Mouse (Mus musculus): ENCODE results near the gene Tanc1. TPM values are rescaled to one million over a fixed set of nuclear protein-coding genes. Genes with fewer than 3 reads are reported as not detected.
"Not testable (repeated sequence)": the region's sequence is repeated elsewhere in the genome, so short reads cannot be mapped to it uniquely, and the experiment has no call there.

Gene Tanc1
- 6.9 TPM in 1 of 2 replicates, not detected in the other for total RNA-seq (2014; fragmentation: Nextera tagmentation)
- 0.12 and 0.49 TPM in 2 replicates for total RNA-seq (2017)
- 0.03 TPM in 2 replicates for polyA plus RNA-seq (2012)

GRCm38 (mm10) chr2:59611831-59612732, at the start of gene Tanc1:
TSS of gene Tanc1 (plus strand) at chr2:59612042.
- no peaks in the 10 kb centered on the region for H3K9me3 ChIP-seq (replicated peaks)
- H3K4me3 ChIP-seq (ENCODE audit: low read depth, low read length): no peak within 1 kb of the TSS
- no peak for ATAC-seq (ENCODE audit: extremely low read depth, insufficient number of reproducible peaks, low FRiP score, poor library complexity, severe bottlenecking)
- H3K4me1 ChIP-seq (ENCODE audit: insufficient read depth, low read depth, low read length): no peaks in the 10 kb centered on the region
- no peak for DNase-seq (ENCODE audit: low spot score)
- TF ChIP-seq GATA2 (IDR thresholded peaks at IDR 0.05; ENCODE audit: borderline replicate concordance, low read depth, low read length) (no peak), TAL1 (conservative IDR thresholded peaks at IDR 0.05; ENCODE audit: low read depth, low read length) (no peak), CTCF (IDR thresholded peaks at IDR 0.05; ENCODE audit: low read depth, low read length) (no peak)
- H3K36me3 ChIP-seq (replicated peaks): no peaks in the 10 kb centered on the region
- peaks cover 16% of the 10 kb centered on the region for H3K27me3 ChIP-seq (ENCODE audit: insufficient read depth, low read length)

- DNase-seq (ENCODE audit: low spot score) (no peak), ATAC-seq (ENCODE audit: extremely low read depth, insufficient number of reproducible peaks, low FRiP score, poor library complexity, severe bottlenecking) (no peak)
- Histone ChIP-seq H3K9me3 (replicated peaks) (no peaks in the 10 kb centered on the region), H3K4me3 (ENCODE audit: low read depth, low read length) (no peak overlapping the region), H3K4me1 (ENCODE audit: insufficient read depth, low read depth, low read length) (no peaks in the 10 kb centered on the region), H3K36me3 (replicated peaks) (no peaks in the 10 kb centered on the region), H3K27me3 (ENCODE audit: insufficient read depth, low read length) (no peaks in the 10 kb centered on the region)
- TF ChIP-seq GATA2 (IDR thresholded peaks at IDR 0.05; ENCODE audit: borderline replicate concordance, low read depth, low read length) (no peak), POLR2AphosphoS5 (IDR thresholded peaks at IDR 0.05; ENCODE audit: insufficient replicate concordance, low read depth, low read length) (no peak), TAL1 (conservative IDR thresholded peaks at IDR 0.05; ENCODE audit: low read depth, low read length) (no peak), GATA1 (IDR thresholded peaks at IDR 0.05; ENCODE audit: borderline replicate concordance, low read length) (no peak), CTCF (IDR thresholded peaks at IDR 0.05; ENCODE audit: low read depth, low read length) (no peak)
These were observed 49.6 kb upstream of the Tanc1 start for GRCm38 (mm10) chr2:59562215-59562614.

- no peak for DNase-seq (ENCODE audit: low spot score)
- no peak for ATAC-seq (ENCODE audit: extremely low read depth, insufficient number of reproducible peaks, low FRiP score, poor library complexity, severe bottlenecking)
These were observed 49.1 kb upstream of the Tanc1 start for GRCm38 (mm10) chr2:59562696-59563095.

GRCm38 (mm10) chr2:59564029-59564611, 47.7 kb upstream of the Tanc1 start:
- not testable (repeated sequence) for H3K4me1 ChIP-seq (ENCODE audit: insufficient read depth, low read depth, low read length); H3K9me3 ChIP-seq (replicated peaks); DNase-seq (ENCODE audit: low spot score); H3K4me3 ChIP-seq (ENCODE audit: low read depth, low read length); H3K27me3 ChIP-seq (ENCODE audit: insufficient read depth, low read length); H3K36me3 ChIP-seq (replicated peaks); ATAC-seq (ENCODE audit: extremely low read depth, insufficient number of reproducible peaks, low FRiP score, poor library complexity, severe bottlenecking)

More at GRCm38 (mm10) chr2:59562696-59563095, 49.1 kb upstream of the Tanc1 start:
- TF ChIP-seq GATA1 (IDR thresholded peaks at IDR 0.05; ENCODE audit: borderline replicate concordance, low read length): no peak
- TF ChIP-seq TAL1 (conservative IDR thresholded peaks at IDR 0.05; ENCODE audit: low read depth, low read length): no peak
- no peak for TF ChIP-seq CTCF (IDR thresholded peaks at IDR 0.05; ENCODE audit: low read depth, low read length)
- TF ChIP-seq POLR2AphosphoS5 (IDR thresholded peaks at IDR 0.05; ENCODE audit: insufficient replicate concordance, low read depth, low read length): no peak
- no peak for TF ChIP-seq GATA2 (IDR thresholded peaks at IDR 0.05; ENCODE audit: borderline replicate concordance, low read depth, low read length)
- Histone ChIP-seq H3K27me3 (ENCODE audit: insufficient read depth, low read length) (no peaks in the 10 kb centered on the region), H3K36me3 (replicated peaks) (no peaks in the 10 kb centered on the region), H3K4me1 (ENCODE audit: insufficient read depth, low read depth, low read length) (no peaks in the 10 kb centered on the region), H3K4me3 (ENCODE audit: low read depth, low read length) (no peak overlapping the region), H3K9me3 (replicated peaks) (no peaks in the 10 kb centered on the region)

GRCm38 (mm10) chr2:59564947-59565346, 46.9 kb upstream of the Tanc1 start:
- Histone ChIP-seq H3K27me3 (ENCODE audit: insufficient read depth, low read length) (no peaks in the 10 kb centered on the region; the same call in 1 of the 2 replicates), H3K4me1 (ENCODE audit: insufficient read depth, low read depth, low read length) (no peaks in the 10 kb centered on the region), H3K4me3 (ENCODE audit: low read depth, low read length) (no peak overlapping the region), H3K36me3 (replicated peaks) (no peaks in the 10 kb centered on the region), H3K9me3 (replicated peaks) (no peaks in the 10 kb centered on the region)
- no peak for ATAC-seq (ENCODE audit: extremely low read depth, insufficient number of reproducible peaks, low FRiP score, poor library complexity, severe bottlenecking)
- TF ChIP-seq TAL1 (conservative IDR thresholded peaks at IDR 0.05; ENCODE audit: low read depth, low read length): no peak
- no peak for TF ChIP-seq GATA2 (IDR thresholded peaks at IDR 0.05; ENCODE audit: borderline replicate concordance, low read depth, low read length)
- TF ChIP-seq CTCF (IDR thresholded peaks at IDR 0.05; ENCODE audit: low read depth, low read length): no peak
- TF ChIP-seq POLR2AphosphoS5 (IDR thresholded peaks at IDR 0.05; ENCODE audit: insufficient replicate concordance, low read depth, low read length): no peak
- TF ChIP-seq GATA1 (IDR thresholded peaks at IDR 0.05; ENCODE audit: borderline replicate concordance, low read length): no peak
- no peak for DNase-seq (ENCODE audit: low spot score)

GRCm38 (mm10) chr2:59580939-59581338, 30.9 kb upstream of the Tanc1 start:
- DNase-seq (ENCODE audit: low spot score) (no peak), ATAC-seq (ENCODE audit: extremely low read depth, insufficient number of reproducible peaks, low FRiP score, poor library complexity, severe bottlenecking) (no peak)
- Histone ChIP-seq H3K9me3 (replicated peaks) (no peaks in the 10 kb centered on the region), H3K36me3 (replicated peaks) (no peaks in the 10 kb centered on the region), H3K4me3 (ENCODE audit: low read depth, low read length) (no peak overlapping the region), H3K27me3 (ENCODE audit: insufficient read depth, low read length) (peaks cover 10% of the 10 kb centered on the region; the same call in 1 of the 2 replicates), H3K4me1 (ENCODE audit: insufficient read depth, low read depth, low read length) (no peaks in the 10 kb centered on the region)
- no peak for TF ChIP-seq TAL1 (conservative IDR thresholded peaks at IDR 0.05; ENCODE audit: low read depth, low read length)
- no peak for TF ChIP-seq POLR2AphosphoS5 (IDR thresholded peaks at IDR 0.05; ENCODE audit: insufficient replicate concordance, low read depth, low read length)
- no peak for TF ChIP-seq CTCF (IDR thresholded peaks at IDR 0.05; ENCODE audit: low read depth, low read length)
- TF ChIP-seq GATA2 (IDR thresholded peaks at IDR 0.05; ENCODE audit: borderline replicate concordance, low read depth, low read length): no peak
- TF ChIP-seq GATA1 (IDR thresholded peaks at IDR 0.05; ENCODE audit: borderline replicate concordance, low read length): no peak

Measured in G1E (cell line).